Mouse (Mus musculus) 3134 (cell line): ENCODE results near the gene Pdzd7.

ENCODE experiments used
- DNase-seq: peaks from one replicate; pipeline ENCODE4 v3.0.0-alpha.2; 2011; ENCODE audit warnings: low spot score; ENCODE audit not compliant: insufficient read length; ENCODE audit errors: extremely low read depth

Gene Pdzd7

DNA sequence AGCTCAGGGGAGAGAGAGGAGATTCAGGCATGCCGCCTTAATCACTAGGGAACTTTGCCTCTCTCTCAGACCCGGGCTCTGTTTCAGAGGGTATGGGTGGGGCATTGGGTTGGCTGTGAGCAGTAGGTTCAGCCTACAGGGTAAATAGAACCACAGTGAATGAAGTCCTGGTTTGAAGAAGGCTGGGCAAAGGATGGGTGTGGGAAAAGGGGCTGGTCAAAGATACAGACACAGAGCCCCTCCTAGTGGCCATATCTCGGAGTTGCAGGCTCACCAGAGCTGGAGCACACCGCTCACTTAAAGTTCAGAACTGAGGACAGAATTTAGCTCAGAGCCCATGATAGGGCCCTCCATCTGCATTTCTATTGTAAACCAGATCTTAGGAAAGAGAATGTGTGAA, 13.7 kb downstream of the Pdzd7 start:
- peak; percentile 63 for DNase-seq

- DNase-seq: peak; percentile 63
These were observed 14.5 kb downstream of the Pdzd7 start for GRCm38 (mm10) chr19:45030746-45031693.

DNA sequence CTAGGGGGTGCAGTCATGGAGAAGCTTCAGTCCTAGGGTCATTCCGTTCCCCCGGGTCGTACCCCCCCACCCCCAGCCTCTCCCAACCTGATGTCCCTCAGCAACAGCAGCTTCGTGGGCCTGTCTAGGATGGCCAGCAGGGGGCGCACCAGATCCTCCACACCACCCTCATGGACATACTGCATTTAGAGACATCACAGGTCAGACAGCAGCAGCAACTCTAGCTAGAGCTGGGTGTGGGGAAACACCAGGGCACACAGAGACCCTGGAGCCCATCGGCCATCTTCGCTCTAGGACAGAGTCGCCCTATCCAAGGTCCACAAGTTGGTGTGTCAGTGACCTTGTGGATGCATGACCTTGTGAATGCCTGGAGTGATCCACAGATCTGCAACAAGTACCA, 15.4 kb downstream of the Pdzd7 start:
- DNase-seq: peak; percentile 65

- DNase-seq: no peak
These were observed 15.9 kb downstream of the Pdzd7 start for GRCm38 (mm10) chr19:45029571-45029970.

GRCm38 (mm10) chr19:45028746-45029145, 16.8 kb downstream of the Pdzd7 start:
- DNase-seq: no peak

GRCm38 (mm10) chr19:45027848-45028247, 17.7 kb downstream of the Pdzd7 start:
- DNase-seq: no peak

DNA sequence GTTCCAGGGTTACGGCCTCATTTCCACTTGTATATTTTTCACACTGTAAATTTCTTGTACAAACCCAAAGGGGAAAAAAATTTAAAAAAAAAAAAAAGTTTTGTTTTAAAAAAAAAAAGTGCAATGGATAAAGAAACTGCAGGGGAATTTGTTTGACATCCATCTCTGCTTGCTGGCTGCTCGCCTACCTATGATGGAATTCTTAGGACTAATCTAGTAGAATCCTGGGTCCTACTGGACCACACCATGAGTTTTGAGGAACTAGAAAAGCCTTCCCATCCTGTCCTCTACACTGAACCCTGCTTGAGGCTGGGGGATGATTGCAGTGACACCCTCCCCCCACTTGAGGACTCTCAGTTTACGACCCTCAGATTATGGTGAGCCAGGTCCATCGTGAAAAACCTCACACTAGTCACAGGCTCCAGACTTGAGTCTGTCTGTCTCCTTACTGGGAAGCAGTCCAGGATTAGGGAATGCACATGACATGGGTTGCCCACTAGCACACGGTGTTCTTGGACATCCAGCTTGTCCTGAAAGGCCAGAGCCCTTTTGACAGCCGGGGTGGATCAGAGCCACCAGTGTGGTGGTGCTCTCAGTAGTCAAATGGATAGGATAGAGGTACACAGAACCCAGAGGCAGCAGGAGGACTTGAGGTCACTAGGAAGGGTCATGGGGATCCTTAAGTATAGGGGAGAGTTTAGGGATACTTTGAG, 18.4 kb downstream of the Pdzd7 start:
- no peak for DNase-seq

DNA sequence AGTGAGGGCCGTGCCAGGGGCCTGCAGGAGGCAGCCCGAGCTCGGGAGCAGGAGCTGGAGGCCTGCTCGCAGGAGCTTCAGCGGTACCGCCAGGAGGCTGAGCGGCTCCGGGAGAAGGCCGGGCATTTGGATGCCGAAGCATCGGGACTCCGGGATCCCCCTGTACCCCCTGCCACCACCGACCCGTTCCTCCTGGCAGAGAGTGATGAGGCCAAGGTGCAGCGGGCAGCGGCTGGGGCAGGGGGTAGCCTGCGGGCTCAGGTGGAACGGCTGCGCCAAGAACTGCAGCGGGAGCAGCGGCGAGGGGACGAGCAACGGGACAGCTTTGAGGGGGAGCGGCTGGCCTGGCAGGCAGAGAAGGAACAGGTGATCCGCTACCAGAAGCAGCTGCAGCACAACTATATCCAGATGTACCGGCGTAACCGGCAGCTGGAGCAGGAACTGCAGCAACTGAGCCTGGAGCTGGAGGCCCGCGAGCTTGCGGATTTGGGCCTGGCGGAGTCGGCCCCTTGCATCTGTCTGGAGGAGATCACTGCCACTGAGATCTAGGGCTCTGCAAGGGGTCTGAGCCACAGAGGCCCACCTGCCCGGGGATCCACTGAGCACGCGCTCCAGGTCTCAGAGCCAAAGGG, 19.5 kb downstream of the Pdzd7 start:
- DNase-seq: no peak

GRCm38 (mm10) chr19:45024775-45025174, 20.7 kb downstream of the Pdzd7 start:
- DNase-seq: no peak

GRCm38 (mm10) chr19:45023993-45024392, 21.5 kb downstream of the Pdzd7 start:
- DNase-seq: no peak

- DNase-seq: no peak
These were observed 24.2 kb downstream of the Pdzd7 start for GRCm38 (mm10) chr19:45021362-45021761.

DNA sequence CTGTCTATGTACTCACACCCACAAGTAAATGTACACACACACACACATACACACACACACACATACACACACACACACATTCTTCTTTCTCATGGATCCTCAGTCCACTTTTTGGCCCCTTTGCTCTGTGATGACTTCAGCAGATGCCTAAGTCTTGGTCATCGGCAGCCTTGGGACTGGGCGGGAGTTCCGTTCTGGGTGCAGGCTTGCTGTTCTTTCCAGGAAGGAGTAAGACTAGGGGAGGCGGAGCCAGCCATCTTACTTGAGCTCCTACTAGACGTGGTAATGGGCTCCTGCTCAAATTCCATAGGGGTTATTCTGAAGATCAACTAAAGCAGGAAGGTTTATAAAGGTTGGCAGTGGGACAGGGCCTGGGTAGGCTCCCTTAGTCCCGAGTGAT, 25.2 kb downstream of the Pdzd7 start:
- DNase-seq: peak; percentile 73

DNA sequence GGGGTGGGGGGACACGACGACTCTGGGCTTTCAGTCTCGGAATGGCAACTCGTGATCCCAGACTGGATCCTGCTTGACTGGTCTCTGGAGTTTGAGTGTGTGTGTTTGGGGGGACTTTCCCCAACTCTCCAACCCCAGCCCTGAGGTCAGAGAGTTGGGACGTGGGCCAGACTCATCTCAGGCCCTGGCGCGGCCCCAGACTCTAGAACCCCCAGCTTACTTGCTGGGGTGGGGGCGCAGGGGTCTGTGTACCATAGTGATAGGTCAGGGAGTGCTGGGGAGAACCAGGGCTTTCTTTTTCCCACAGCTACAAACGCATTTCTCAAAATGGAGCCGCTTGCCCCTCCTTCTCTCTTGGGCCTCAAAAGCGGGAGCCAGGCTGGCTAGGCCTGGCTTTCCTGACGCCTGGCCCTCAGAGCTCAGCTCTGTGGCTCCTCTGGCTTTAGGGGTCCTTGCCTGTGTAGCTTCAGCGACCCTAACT, 27.1 kb downstream of the Pdzd7 start:
- peak; percentile 61 for DNase-seq

DNA sequence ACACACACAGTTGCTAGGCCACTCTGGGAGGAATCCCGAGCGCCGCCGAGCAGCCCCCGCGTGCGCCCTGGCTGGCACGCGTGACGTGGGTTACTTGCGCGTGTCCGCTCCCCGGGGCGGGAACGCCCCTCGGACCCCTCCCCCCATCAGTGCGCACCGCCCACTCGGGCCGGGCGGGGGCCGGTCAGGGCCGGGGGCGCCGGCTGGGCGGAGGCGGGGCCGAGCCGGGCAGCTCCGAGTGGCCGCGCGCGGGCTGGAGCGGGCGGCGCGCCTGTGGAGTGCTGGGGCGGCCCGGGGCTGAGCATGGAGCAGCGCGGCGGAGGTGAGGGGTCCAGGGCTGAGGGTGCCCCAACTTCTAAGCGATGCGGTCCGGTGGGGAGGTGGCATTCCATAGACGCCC, 27.6 kb downstream of the Pdzd7 start:
- DNase-seq: peak; percentile 81

- peak; percentile 87 for DNase-seq
These were observed 28.2 kb downstream of the Pdzd7 start for GRCm38 (mm10) chr19:45017216-45017771.

DNA sequence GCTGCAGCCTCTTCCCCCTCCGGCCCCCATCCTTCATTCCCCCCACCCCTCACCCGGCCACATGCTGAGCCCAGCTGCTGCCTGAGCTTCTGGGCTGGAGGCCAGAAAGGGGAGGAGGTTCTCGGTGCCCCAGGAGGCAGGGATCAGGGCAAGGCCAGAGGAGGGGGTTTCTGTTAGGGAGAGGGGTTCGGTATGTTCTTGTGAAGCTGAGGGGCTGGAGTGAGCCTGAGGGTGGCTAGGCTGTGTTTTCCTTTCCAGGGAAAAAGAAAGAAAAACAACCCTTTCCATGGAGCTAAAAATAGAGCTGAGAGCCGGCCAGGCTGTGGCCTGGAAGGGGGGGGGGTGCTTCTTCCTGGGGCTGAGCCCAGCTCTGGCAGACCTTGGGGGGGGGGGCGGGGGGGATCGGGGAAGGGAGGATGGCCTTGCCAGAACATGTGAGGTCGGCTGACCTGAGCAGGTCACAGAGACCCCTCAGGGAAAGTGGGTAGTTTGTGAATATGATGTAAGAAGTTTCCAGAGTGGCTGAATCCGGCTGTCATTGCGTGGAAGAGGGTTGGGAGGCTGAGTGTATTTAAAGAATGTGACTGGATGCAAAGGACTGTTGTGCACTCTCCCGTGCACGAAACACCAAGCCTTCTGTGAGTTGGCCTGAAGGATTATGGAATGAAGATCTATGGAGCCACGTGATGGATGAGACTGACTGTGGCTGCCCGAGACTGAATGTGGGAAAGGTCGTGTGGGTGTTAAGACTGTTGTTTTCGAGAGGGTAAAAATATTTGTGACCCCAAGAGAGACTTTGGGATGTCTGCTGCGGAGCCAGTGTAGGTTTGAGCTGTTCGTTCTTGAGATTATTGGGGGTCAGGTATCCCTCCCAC, 28.9 kb downstream of the Pdzd7 start:
- peak; percentile 66 for DNase-seq

- peak; percentile 58 for DNase-seq
These were observed 29.8 kb downstream of the Pdzd7 start for GRCm38 (mm10) chr19:45015518-45016281.

DNA sequence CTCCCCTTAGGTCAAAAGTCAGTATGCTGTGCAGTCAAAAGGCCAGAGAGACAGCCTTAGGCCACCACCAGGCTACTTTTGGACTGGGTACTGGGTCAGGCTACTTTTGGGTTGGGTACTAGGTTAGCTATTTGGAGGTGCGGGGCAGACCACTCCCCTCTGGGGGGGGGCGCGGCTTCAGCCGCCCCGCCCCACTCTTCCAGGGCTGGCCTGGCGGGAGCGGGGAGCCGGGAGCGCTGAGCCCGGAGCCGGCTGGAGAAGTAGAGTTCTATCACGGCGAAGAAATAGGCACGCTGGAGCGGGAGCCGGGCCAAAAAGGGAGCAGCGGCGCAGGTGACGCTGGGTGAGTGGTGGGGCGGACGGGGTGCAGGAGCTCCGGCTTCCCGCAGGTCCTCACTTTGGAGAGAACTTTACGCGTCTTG, 30.5 kb downstream of the Pdzd7 start:
- peak; percentile 74 for DNase-seq

GRCm38 (mm10) chr19:45014335-45014971, 31.1 kb downstream of the Pdzd7 start, which contains the start of gene Lzts2:
Lzts2 (plus strand) TSS chr19:45014414.
- no peak for DNase-seq
